Mouse (Mus musculus) cerebellum, adult 9-11 months (tissue): ENCODE data around the gene Gcnt7.

Experiments
- DNase-seq: peaks from one replicate; pipeline ENCODE4 v3.0.0; 2022

Gene Gcnt7

DNA sequence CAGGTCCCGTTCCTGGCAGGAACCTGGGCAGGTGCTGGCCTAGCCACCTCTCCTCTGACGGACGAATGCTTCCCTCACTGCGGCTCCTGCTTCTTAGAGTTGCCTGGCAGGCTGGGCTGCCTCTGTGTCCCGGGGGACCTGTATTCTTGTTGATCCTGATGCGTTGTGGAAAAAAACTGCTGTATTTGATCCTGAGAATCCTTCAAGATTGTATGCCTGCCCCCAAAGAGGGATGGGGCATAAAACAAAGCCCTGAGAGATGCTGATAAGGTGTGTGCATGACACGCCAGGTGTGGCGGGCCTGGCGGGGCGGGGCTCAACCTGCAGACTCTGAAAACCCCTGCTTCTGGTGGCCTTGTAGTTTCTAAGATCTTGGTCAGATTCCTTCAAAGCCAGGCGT, at the start of gene Gcnt7:
Gcnt7 (minus strand) TSS at position 101 of the 400 bp plus-strand sequence.
- DNase-seq = no peak

DNA sequence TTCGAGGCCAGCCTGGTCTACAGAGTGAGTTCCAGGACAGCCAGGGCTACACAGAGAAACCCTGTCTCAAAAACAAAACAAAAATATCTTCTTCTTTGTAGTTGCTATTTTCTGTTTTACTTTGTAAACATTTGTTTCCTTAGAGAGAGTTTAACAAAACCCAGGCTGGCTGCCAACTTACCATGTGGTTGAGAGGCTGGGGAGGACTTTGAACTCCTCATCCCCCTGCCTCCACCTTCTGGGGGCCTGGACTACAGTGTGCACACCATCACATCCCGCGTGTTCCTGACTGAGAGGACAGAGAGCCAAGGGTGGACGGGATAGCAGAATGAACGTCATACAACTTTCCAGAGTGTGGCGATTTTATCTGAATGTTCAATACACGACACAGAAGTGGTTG, 47.7 kb upstream of the Gcnt7 start:
- DNase-seq = no peak

DNA sequence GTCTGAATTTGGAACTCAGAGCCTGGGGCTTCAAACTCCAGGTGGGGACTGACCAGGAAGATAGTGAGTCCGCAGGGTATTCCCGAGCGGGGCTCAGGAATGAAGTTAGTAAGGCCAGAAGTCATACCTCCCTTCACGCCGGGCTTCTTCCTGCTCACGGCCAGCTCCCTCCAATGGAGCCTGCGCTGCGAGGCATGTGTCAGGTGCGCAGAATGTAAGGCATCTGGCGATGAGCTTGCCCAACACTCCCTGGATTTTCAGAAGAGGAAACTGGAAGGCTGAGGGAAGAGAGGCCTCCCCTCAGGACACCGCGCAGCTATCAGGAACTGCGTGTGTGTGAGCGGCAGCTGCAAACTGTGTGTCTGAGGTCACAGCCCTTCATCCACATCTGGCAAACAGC, 43.8 kb upstream of the Gcnt7 start:
- DNase-seq = no peak

DNA sequence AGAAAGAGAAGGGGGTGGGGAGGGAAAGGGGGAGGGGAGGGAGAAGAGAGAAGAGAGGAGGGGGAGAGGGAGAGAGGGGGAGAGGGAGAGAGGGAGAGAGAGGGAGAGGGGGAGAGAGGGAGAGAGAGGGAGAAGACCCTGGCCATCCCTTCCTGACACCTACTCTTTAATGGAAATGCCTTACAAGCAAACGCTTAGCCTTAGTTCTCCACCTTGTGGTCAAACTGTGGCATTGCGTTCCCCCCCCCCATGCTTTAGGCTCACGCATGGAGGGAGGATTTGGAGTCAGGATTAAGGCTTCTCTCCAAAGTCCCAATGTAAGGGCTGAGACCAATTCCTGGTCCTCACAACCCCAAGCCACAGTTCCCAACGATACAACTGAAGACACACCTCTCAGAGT, 42.9 kb upstream of the Gcnt7 start:
- DNase-seq = no peak

DNA sequence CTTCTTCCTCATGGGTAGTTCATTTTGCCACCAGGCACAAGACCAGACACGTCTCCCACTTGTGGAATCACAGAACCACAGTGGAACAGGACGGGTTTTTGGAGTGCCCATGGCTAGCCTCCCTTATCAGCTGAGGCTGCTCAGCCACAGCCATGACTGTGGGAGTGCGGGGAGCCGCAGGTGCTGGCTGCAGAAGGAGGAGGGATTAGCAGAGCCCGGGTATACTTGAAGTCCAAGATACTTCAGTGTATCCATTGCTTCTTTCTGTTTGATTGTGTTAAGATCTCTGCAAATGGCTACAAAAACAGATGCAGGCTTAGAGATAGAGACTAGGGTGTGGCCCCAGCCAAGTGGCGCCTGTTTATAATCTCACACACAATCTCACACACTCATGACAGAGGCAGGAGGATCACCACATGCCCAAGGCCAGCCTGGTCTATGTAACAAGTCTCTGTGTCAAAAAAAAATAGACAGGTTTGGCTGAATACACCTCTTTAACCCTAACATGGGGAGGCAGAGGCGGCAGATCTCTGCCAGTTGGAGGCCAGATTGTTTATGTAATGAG, 42.4 kb upstream of the Gcnt7 start:
- DNase-seq = no peak

DNA sequence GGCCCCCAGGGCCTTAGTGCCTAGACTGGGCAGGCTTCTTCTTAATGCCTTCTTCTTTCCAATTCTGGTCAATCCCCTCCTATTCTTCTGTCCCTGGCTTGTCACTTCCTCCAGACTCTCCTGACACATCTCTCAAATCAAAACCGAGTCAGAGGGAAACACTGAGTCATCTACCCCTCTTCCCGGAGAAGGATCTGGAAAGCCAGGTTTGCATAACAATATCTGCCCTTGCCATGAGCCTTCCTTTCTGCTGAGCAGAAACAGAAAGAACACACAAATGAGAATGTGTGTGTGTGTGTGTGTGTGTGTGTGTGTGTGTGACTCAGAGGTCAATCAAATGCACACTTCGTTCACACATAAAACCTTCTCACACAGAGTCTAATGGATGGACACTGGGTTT, 40.4 kb upstream of the Gcnt7 start:
- no peak for DNase-seq

DNA sequence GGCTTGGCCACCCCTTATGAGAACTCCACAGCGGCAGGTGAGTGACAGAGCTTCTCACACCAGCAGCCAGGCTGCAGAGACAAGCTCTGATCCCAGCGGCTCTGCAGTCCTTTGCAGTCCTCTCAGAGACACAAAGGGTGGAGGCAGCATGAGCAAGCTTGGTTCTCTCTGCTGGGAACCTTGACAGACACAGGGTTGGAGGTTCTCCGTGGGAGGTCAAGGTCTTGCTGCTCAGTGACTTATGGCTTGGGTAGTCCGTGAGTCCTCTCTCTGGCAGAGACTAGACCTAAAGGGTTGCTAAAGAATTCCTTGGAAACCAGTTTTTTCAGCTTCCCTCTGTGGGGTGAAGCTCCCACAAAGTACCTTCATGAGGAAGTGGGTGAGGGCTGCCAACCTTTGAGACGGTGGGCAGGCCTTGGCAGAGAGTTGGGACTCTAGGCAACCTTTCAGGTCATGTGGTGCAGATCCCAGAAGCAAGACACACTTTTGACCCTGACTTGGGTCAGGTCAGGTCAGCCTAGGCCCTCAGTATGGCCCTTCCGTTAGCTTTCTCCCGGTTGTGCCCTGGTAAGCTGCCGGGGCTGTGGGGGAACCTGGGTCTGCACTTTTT, 38.4 kb upstream of the Gcnt7 start:
- no peak for DNase-seq

DNA sequence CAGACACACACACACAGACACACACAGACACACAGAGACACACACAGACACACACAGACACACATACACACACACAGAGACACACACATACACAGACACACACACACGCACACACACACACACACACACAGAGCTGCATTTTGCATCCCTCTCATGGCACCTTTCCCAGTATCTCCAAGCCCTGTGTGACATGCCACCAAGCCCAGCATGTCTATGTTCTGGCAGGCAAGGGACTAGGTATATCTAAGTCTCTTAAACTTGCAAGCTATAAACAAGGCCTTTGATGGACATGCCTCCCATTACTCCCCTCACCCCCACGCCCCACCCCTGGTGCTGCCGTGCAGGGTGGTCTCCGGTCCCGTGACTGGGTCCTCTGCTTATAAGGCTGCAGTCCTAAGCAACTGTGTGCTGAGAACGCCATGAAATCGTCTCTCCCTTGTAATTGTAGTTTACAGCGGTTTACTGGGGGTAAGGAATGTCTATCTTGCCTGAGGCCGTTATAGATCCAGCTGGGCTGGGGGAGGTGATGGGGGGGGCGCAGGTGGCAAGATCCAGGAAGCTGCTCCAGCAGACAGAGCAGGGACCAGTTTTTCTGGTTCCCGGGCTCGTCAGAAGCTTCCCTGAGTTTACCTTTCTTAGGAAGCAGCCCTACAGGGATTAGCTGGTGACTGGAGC, 26.4 kb upstream of the Gcnt7 start:
- no peak for DNase-seq

DNA sequence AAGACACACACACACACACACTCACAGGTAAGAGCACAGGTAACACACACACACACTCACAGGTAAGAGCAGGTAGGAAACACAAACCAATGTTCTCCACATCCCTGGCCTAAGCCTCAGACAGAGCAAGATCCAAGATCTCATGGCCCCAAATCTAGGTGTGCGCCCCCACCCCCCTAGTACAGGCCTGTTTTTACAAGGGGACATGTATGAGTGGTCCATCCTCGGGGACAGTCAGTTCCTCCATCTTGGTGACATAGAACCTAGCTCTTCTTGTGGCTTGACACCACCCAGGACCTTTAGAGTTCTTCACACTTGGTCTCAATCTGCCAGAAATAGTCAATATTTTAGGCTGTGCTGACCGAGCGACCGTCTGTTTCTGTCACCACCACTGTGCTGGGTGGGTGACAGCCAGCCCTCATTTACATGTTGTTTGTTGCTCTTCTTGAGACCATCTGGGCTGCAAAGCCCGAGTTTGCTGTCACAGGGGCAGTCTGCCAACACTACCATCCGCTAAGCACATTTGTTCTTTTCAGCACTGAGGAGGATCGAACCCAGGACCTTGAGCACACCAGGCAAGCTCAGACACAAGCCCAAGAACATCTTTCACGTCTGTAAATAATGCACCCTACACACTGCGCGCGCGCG, 25.5 kb upstream of the Gcnt7 start:
- DNase-seq = no peak

DNA sequence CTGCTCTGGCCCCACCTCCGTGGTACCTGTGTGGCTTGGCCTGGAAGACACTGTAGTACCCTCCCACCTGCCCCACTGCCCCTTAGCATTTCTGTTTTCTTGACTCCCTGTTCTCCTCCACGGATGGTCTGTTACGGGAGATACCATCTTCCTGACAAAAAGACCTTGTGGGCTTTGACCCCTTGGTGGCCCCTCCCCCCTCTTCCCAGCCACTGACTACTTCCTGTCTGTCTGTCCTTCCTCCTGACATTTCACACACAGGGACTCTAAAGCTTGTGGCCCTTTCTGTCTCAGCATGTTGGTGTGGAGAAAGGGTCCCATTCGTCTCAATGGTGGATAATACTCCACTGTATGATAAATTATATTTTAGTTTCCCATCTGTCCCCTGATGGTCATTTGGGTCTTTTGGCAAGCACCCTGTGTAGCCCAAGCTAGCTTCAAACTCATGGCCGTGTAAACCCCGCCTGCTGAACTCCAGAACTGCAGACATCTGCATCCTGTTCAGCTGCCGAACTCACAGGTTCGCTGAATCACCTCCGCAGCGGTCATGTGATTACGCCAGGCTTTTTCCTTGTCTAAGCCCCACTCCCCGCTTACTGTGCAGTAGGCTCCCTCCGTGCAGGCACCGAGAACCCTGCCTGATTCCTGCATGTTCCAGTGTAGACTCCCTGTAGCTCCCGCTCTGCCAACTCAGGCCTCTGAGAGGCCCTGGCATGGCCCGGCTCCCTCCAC, 23.4 kb upstream of the Gcnt7 start:
- DNase-seq = no peak

DNA sequence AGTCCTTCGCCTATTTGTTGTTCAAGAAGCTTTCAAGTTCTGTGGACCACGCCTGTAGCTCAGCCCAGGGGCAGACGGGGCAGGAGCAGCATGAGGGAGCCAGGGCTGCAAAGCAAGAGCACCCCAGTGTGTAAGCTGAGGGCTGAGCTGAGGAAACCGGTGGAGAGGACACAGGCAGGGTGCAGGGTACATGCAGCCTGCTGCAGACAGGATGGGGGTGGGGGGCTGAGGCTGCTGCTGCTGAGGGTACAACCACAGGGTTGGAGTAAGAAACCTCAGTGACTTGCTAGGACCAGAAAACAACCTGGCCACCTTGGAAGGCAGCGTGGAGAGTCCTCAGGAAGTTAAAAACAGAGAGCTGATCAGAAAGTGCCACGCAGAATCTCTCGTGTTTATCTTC, 21.9 kb upstream of the Gcnt7 start:
- DNase-seq = no peak

DNA sequence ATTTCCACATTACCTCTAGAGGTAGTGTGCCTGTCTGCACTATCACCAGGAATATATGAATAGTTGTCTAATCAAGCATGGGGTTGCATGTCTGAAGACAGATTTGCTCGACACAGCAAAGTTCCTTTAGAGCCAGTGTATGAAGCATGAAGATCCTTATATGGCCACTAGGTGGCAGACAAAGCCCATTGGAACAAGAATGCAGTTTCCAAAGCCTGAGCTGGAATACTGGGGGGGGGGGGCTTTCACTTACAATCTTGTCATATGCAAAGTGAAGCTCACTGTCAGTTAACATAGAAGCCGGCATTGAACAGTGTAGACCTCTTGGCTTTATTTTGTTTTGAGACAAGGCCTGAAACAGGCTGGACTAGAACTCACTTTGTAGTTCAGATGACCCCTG, 19.5 kb upstream of the Gcnt7 start:
- no peak for DNase-seq

DNA sequence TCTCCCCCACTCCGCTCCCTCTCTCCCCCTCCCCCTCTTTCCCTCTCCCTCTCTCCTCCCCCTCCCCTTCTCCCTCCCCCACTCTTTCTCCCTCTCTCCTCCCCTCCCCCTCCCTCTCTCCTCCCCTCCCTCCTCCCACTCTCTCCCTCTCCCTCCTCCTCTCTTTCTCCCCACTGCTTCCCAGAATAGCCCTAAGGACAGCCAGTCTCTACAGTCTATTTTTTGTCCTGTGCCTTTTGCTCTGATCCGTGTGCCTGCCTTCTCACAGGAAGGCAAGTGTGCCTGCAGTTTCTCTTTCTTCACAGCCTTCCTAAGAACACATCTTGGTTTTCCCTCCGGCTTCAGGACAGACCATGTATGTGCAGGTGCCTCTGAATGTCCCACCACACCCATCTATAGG, 19.0 kb upstream of the Gcnt7 start:
- DNase-seq = no peak

DNA sequence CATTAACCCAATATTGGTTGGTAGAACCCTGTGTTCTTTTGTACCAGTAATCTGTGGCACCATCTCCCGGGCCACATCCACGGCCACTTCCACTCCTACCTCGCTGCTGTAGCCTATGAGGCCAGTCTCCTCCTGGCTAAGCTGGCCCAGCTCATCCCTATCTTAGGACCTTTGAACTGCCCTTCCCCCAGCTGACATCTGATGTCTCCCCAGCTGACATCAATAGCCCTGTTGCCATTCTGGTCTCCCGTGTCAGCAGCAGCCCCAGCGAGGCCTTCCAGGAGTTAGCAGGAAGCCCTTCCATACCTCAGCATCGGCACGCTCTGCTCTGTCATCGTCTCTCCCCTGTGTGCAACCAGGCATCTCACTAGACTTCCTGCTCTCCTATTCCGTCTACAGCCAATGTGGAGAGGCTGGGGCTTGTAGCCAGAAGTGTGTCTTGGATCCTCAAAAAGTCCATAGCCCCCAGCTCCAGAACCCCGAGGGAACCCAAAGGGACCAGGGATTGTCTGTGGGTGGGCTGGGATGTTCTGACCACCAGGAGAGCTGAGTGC, 18.4 kb upstream of the Gcnt7 start:
- no peak for DNase-seq

DNA sequence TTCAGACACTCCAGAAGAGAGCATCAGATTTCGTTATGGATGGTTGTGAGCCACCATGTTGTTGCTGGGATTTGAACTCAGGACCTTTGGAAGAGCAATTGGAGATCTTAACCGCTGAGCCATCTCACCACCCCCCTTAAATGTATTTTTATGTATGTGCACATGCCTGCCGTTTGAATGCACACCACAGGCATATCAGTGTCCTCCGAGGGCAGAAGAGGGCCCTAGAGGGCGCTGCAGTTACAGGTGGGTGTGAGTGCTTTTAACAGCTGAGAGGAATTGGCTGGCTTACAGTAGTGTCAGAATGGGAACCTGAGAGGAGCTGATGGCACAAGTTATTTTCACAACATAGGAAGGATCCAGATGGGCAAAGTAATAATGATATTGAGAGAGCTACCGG, 16.6 kb upstream of the Gcnt7 start:
- no peak for DNase-seq

DNA sequence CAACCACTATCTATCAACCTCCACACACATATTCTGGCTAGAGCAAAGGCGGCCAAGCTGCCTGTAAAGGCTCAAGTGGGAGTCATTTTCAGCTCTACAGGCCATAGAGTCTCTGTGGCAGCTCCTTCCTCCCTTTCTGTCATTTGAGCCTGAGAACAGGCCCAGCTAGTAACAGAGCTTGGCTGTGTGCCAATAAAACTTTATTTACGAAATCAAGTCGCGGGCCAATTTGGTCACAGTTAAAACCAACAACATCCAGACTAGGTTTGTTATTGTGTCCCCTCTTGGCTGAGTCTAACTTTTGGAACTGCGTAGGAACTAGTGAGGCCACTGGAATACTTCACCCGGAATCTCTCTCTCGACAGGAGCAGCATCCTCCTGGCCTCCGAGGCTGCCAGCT, 15.2 kb upstream of the Gcnt7 start:
- DNase-seq = no peak

DNA sequence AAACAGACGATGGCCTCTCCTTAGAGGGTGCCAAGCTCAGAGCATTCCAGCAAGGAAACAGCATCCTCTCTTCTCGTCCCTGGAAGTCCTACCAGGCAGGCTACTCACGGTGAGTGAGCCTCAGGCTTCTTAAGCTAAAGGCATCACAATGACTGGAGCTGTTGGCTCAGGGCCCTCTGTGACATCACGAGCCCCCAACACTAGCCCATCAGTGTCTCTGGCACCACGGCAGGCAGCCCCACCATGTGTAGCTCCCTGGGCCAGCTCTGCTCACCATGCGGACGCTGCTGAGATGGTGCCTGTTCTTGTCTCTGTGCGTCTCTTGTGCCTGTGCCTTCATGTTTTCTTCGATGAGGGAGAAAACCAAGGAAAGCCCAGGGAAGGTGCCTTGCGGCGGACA, 13.9 kb upstream of the Gcnt7 start, which contains the start of gene Fam209:
Fam209 (plus strand) TSS at position 203 of the 400 bp plus-strand sequence.
- DNase-seq = no peak

DNA sequence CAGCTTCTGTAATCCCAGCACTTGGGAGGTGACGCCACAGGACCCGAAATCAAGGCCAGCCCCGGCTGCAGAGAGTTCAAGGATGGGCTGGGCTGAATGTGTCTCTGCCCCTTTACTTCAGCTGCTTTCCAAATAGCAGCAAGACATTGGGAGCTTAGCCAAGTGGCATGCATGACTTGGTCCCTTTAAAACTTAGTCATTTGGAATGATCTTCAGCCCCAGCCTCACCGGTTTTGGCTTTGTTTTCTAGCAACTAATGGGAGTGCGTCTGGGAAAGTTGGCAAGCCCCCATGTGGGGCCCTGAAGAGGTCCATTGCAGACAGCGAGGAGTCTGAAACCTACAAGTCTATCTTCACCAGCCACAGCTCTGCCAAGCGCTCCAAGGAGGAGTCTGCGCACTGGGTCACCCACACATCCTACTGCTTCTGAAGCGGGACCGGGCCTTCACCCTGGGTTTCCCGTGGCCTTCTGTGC, 10.0 kb upstream of the Gcnt7 start:
- DNase-seq = peak; percentile 15

DNA sequence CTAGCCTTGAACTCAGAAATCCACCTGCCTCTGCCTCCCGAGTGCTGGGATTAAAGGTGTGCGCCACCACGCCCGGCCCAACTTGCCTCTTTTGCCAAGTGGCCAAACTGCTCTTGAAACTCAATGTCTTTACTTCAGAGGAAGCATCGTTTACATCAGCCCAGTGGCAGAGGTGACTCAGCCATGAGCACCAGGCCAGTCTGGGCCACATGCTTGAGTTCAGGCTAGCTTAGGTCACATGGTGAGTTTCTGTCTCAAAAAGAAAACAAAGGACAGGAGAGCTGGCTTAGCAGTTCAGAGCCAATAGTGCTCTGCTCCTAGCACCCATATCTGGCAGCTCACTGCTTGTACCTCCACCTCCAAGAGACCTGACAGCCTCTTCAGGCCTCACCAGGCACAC, 8.8 kb upstream of the Gcnt7 start:
- no peak for DNase-seq

DNA sequence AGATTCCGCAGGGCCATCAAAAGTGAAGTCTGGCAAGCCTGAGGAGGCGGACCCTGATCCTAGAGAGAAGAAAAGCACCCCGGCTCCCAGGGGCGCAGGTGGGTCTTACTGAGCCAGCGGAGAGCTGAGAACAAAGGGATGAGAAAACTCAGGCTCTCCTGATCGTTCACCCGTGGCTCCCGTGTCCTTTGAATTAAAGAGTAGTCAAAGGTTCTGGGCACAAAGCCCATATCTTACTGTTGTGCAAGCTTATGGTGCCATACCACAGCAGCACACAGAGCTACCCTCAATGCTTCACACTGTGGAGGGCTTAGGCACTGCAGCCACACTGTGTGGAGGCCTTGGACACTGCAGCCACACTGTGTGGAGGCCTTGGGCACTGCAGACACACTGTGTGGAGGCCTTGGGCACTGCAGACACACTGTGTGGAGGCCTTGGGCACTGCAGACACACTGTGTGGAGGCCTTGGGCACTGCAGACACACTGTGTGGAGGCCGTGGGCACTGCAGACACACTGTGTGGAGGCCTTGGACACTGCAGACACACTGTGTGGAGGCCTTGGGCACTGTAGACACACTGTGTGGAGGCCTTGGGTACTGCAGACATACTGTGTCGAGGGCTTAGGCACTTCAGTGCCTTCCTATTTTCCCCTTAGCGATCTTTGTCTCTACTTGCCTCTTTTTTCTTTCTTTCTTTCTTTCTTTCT, 8.2 kb upstream of the Gcnt7 start:
- no peak for DNase-seq

DNA sequence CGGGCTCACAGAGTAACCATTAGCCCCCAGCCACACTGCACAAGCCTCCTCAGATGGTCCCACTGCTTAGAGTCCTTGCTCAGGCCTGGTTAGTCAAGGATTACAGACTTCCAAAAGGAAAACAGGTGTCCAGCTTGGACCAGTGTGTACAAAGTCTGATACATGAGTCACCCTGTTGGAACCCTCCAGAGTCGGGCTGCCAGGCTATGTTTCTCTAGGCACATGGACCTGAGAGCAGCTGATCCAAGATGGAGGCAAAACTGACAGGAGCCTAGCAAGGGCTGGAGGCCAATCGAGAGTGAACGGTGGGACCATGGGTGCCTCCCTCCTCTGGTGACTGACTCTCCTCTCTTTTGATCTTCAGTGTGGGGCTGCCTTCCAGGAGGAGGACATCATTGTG, 4.4 kb upstream of the Gcnt7 start:
- no peak for DNase-seq

DNA sequence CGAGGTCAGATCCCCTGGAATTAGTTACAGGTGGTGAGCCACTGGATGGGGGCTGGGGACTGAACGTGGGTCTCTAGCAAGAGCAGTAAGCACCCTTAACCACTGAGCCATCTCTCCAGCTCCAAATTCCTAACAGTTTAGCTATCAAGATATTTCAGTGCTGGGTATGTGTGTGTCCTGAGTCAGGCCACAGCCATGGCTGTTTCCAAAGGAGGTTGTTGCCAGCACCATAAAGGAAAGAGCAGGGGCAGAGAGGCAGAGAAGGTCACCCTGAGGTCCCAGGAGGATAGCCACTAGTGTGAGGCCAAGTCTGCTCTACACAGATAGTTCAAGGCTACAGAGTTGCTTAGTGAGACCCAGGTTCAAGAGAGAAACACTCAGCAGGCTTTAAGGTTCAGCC, 2.3 kb upstream of the Gcnt7 start:
- no peak for DNase-seq
